Mouse (Mus musculus): Measurements from ENCODE around the gene Zfp362.

- no peak for TF ChIP-seq CTCF (IDR thresholded peaks at IDR 0.05; ENCODE audit: low read depth)
- TF ChIP-seq EP300 (IDR thresholded peaks at IDR 0.05; ENCODE audit: low read depth) = peak; percentile 79
Observed at GRCm38 (mm10) chr4:128760029-128760428, 45.8 kb downstream of the Zfp362 start.
